Mouse (Mus musculus) thymus, adult 2 months (tissue): Measurements from ENCODE around the gene Carns1. TPM values are rescaled to one million over a fixed set of nuclear protein-coding genes. Genes with fewer than 3 reads are reported as not detected.

ENCODE experiments used
- DNase-seq: peaks from one replicate; pipeline ENCODE4 v3.0.0; 2021
- H3K27ac ChIP-seq: fragments of 200-500 bp; 2 replicates; pipeline ENCODE4 v1.5.1; 2012; ENCODE audit warnings: low read length, control low read depth; ENCODE audit not compliant: control insufficient read depth, insufficient read depth
- H3K27me3 ChIP-seq: fragments of 200-500 bp; 2 replicates; pipeline ENCODE4 v1.6.1; 2012; ENCODE audit warnings: mild to moderate bottlenecking, low read length, moderate library complexity, mixed read lengths; ENCODE audit not compliant: control insufficient read depth, insufficient read depth
- H3K36me3 ChIP-seq: fragments of 200-500 bp; 2 replicates; pipeline ENCODE4 v1.6.1; 2012; ENCODE audit warnings: mild to moderate bottlenecking, low read length, moderate library complexity; ENCODE audit not compliant: control insufficient read depth, insufficient read depth
- H3K4me1 ChIP-seq: fragments of 200-500 bp; replicated peaks from 2 replicates; pipeline ENCODE4 v1.6.1; 2012; ENCODE audit warnings: low read length; ENCODE audit not compliant: control insufficient read depth, insufficient read depth
- H3K4me3 ChIP-seq: fragments of 200-500 bp; 2 replicates; pipeline ENCODE4 v1.5.1; 2012; ENCODE audit warnings: mild to moderate bottlenecking, low read length, control low read depth, moderate library complexity; ENCODE audit not compliant: control insufficient read depth, insufficient read depth
- CTCF ChIP-seq: fragments of 200-500 bp; IDR thresholded peaks from 2 replicates; pipeline ENCODE4 v1.5.1; 2012; ENCODE audit warnings: mild to moderate bottlenecking, control low read depth, low read length, moderate library complexity, borderline replicate concordance; ENCODE audit not compliant: control insufficient read depth, poor library complexity, insufficient read depth; ENCODE audit errors: extremely low read depth
- POLR2A ChIP-seq: fragments of 200-500 bp; IDR thresholded peaks from 2 replicates; pipeline ENCODE4 v1.6.1; 2012; ENCODE audit warnings: mild to moderate bottlenecking, low read length, control low read depth, moderate library complexity; ENCODE audit not compliant: control insufficient read depth, poor library complexity, insufficient read depth; ENCODE audit errors: extremely low read depth
- whole genome bisulfite sequencing: fragments of 180-500 bp; shearing (Covaris S2); methylation state at CpG from one replicate; pipeline ENCODE4 v1.1.7; 2018; 5-methylcytosine and 5-hydroxymethylcytosine counted together
- polyA plus RNA-seq: library from polyadenylated mRNA; depleted of rRNA; stranded (reverse); fragments of >200 nt; gene quantifications from 2 replicates; pipeline ENCODE4 v1.2.3, GENCODE M21; 2012

Carns1 gene
- polyA plus RNA-seq, 1 experiment, result 95.5 TPM

- H3K27me3 ChIP-seq, result peaks cover 27% of the 10 kb centered on the region
- H3K4me1 ChIP-seq, result peaks cover 32% of the 10 kb centered on the region
- H3K27ac ChIP-seq, result no peak overlapping the region
- 17% methylated on average over 9 of the region's 9 CpGs for WGBS
- TF ChIP-seq POLR2A (no peak), CTCF (no peak)
- DNase-seq, result no peak
- H3K36me3 ChIP-seq, result no peaks in the 10 kb centered on the region
- H3K4me3 ChIP-seq, result 0 out of 2 replicates have a peak overlapping the region, but pooled peaks have one; percentile 64
Measured at GRCm38 (mm10) chr19:4213524-4213974, 38.3 kb upstream of the Carns1 start.

GRCm38 (mm10) chr19:4211891-4212588 is 36.8 kb upstream of the Carns1 start:
- H3K4me1 ChIP-seq, result peaks cover 26% of the 10 kb centered on the region
- H3K4me3 ChIP-seq, result no peak overlapping the region
- no peaks in the 10 kb centered on the region for H3K36me3 ChIP-seq
- no peak overlapping the region for H3K27ac ChIP-seq
- H3K27me3 ChIP-seq, result peaks cover 27% of the 10 kb centered on the region
- no peak for DNase-seq
- 84% methylated on average over 4 of the region's 4 CpGs for whole genome bisulfite sequencing
- TF ChIP-seq CTCF (no peak), POLR2A (no peak)

GRCm38 (mm10) chr19:4208563-4208962 is 33.3 kb upstream of the Carns1 start:
- H3K4me3 ChIP-seq, result no peak overlapping the region
- H3K36me3 ChIP-seq, result no peaks in the 10 kb centered on the region
- TF ChIP-seq POLR2A (no peak), CTCF (no peak)
- DNase-seq, result no peak
- no peak overlapping the region for H3K27ac ChIP-seq
- H3K27me3 ChIP-seq, result peaks cover 5% of the 10 kb centered on the region
- 79% methylated on average over 5 of the region's 5 CpGs for WGBS
- H3K4me1 ChIP-seq, result peaks cover 25% of the 10 kb centered on the region

- peak; percentile 58 for DNase-seq
- no peaks in the 10 kb centered on the region for H3K36me3 ChIP-seq
- no peak overlapping the region for H3K4me3 ChIP-seq
- 15% methylated on average over 2 of the region's 2 CpGs for WGBS
- no peak overlapping the region for H3K27ac ChIP-seq
- peaks cover 28% of the 10 kb centered on the region for H3K4me1 ChIP-seq
- no peaks in the 10 kb centered on the region for H3K27me3 ChIP-seq
- TF ChIP-seq POLR2A (no peak), CTCF (peak; percentile 95)
Measured at GRCm38 (mm10) chr19:4206971-4207370, 31.7 kb upstream of the Carns1 start.

GRCm38 (mm10) chr19:4204889-4205288 is 29.6 kb upstream of the Carns1 start:
- WGBS, result 73% methylated on average over 4 of the region's 4 CpGs
- no peak for TF ChIP-seq POLR2A
- no peak for TF ChIP-seq CTCF

GRCm38 (mm10) chr19:4203604-4204326 is 28.5 kb upstream of the Carns1 start:
- 11% methylated on average over 13 of the region's 13 CpGs for WGBS
- Histone ChIP-seq H3K27ac (peak overlapping the region; percentile 91), H3K4me3 (no peak overlapping the region), H3K27me3 (no peaks in the 10 kb centered on the region), H3K4me1 (peaks cover 40% of the 10 kb centered on the region), H3K36me3 (0 out of 2 replicates have a peak, but pooled peaks cover 3% of the 10 kb centered on the region)
- DNase-seq, result no peak
- TF ChIP-seq POLR2A (no peak), CTCF (no peak)

More at GRCm38 (mm10) chr19:4204889-4205288, 29.6 kb upstream of the Carns1 start:
- no peaks in the 10 kb centered on the region for H3K27me3 ChIP-seq
- peaks cover 43% of the 10 kb centered on the region for H3K4me1 ChIP-seq
- H3K36me3 ChIP-seq, result 0 out of 2 replicates have a peak, but pooled peaks cover 2% of the 10 kb centered on the region
- DNase-seq, result no peak
- no peak overlapping the region for H3K4me3 ChIP-seq
- H3K27ac ChIP-seq, result peak overlapping the region; percentile 91
